Mouse (Mus musculus) spleen, postnatal 10 days (tissue): ENCODE results near the gene Nmu.

Experiments
- DNase-seq, 2 experiments: peaks; one replicate each; pipeline ENCODE4 v3.0.0; 2021 to 2022; ENCODE audit warnings: low spot score in 2 of 2

Gene Nmu

GRCm38 (mm10) chr5:76321249-76322196 is 42.1 kb downstream of the Nmu start:
- DNase-seq = no peak

GRCm38 (mm10) chr5:76308206-76308605 is 55.4 kb downstream of the Nmu start:
- DNase-seq = no peak

- no peak for DNase-seq
Observed at GRCm38 (mm10) chr5:76306261-76306660, 57.3 kb downstream of the Nmu start.

GRCm38 (mm10) chr5:76305616-76306015 is 58.0 kb downstream of the Nmu start:
- DNase-seq = no peak

- peak; percentile 71 to 81 for DNase-seq
Observed at GRCm38 (mm10) chr5:76304452-76305341, 58.9 kb downstream of the Nmu start, which contains the start of gene Clock. Gene Clock (minus strand): TSS chr5:76304792.

- DNase-seq = peak; percentile 51 to 72
Observed at GRCm38 (mm10) chr5:76303745-76304451, 59.7 kb downstream of the Nmu start.

- DNase-seq = no peak
Observed at GRCm38 (mm10) chr5:76303379-76303744, 60.2 kb downstream of the Nmu start.

- DNase-seq = no peak
Observed at GRCm38 (mm10) chr5:76302009-76302408, 61.6 kb downstream of the Nmu start.

- no peak for DNase-seq
Observed at GRCm38 (mm10) chr5:76289234-76289691, 74.3 kb downstream of the Nmu start.

- DNase-seq = no peak
Observed at GRCm38 (mm10) chr5:76288256-76288655, 75.3 kb downstream of the Nmu start.

GRCm38 (mm10) chr5:76287062-76287461 is 76.5 kb downstream of the Nmu start:
- no peak for DNase-seq

GRCm38 (mm10) chr5:76285699-76286098 is 77.9 kb downstream of the Nmu start:
- DNase-seq = no peak

- no peak for DNase-seq
Observed at GRCm38 (mm10) chr5:76283890-76284289, 79.7 kb downstream of the Nmu start.
